Mouse (Mus musculus) thymus, postnatal 25 days (tissue): ENCODE data around the gene Pank4.

ENCODE experiments used
- DNase-seq: peaks from one replicate; pipeline ENCODE4 v3.0.0; 2022

Pank4 gene

GRCm38 (mm10) chr4:155014791-155015190, 50.9 kb downstream of the Pank4 start:
- DNase-seq: no peak

GRCm38 (mm10) chr4:155015550-155015949, 51.6 kb downstream of the Pank4 start:
- no peak for DNase-seq

DNA sequence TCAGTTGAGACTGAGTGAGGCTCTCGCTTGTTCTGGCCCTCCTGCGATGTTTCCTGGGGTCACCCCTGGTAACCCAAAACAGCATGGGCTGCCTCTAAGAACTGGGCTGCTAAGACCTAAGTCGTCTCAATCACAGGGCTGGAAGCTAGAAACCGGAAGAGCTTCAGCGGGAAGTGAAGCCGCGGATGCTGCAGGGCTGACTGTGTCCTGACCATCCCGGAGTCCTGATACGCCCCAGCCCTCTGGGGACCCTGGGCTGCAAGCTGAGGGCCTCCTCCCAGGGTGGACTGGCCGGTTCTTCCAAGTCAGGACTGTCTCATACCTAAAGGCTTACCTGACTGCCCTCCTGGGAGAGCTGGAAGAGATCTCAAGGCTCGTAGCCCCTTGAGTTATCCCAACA, 52.9 kb downstream of the Pank4 start:
- DNase-seq: no peak

DNA sequence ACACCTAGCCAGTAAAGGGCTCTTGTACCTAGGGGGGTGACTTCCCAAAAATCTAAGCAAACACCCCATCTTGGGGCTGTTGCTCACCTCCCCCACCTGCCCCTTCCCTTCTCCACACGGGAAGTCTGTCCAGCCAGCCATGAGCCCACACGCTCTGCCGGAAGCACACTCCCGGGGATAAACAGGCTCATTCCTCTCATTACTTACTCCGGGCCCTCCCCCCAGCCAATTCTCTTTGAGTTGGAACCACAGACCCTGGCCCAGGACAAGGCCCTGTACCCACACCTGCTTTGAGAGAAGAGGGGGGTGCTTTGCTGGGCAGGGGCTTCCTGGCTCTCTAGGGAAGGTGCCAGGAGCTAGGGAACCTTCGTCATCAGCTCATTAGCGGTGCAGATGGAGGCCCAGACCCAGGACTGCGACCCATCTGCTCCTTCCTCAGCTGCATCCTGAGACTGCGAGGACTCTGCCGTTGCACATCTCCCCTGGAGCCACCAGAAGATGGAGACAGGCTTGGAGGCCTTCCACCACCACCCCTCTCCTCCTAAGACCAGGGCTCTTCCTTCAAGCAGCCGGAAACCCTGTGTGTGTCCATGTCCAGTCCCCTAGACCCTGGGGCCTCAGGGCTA, 53.4 kb downstream of the Pank4 start:
- no peak for DNase-seq

DNA sequence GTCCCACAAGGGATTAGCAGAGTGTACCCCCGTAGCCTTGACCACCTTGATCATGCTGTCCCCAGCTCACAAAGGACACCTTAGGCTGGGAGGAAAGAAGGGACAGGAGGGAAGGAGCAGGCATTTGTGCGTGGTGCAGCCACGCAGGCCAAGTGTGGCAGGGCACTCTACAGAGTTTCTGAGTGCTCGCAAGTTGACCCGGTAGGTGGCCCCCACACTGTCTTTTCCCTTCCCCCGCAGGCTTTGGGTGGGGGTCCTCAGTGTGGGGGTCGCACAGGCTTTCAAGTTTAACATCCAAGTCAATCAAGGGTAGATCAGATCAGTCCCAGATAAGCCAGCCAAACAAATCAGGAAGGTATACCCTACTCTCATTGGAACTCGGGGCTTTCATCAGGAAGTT, 54.1 kb downstream of the Pank4 start:
- DNase-seq: no peak

- DNase-seq: no peak
Observed at GRCm38 (mm10) chr4:155018601-155019335, 54.8 kb downstream of the Pank4 start.

- peak; percentile 13 for DNase-seq
Observed at GRCm38 (mm10) chr4:155019336-155019847, 55.5 kb downstream of the Pank4 start.

DNA sequence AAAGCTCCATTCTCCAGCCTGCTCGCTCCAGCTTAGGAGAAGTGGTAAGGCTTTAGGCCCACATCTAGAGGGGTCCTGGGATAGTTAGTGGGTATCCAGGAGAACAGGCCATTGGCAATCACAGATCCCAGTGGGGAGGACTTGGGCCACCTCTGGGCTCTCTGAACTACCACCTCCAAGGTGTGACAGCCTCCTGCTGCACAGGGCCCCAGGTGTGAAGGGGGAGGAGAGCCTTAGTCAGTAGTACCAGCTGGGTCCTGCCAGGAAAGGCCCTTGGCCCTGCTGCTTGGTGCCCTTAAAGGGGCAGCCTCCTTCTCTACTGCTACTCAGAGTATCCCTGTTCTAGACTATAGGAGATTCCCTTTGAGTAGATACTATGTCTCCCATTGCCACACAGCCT, 56.2 kb downstream of the Pank4 start:
- DNase-seq: no peak

DNA sequence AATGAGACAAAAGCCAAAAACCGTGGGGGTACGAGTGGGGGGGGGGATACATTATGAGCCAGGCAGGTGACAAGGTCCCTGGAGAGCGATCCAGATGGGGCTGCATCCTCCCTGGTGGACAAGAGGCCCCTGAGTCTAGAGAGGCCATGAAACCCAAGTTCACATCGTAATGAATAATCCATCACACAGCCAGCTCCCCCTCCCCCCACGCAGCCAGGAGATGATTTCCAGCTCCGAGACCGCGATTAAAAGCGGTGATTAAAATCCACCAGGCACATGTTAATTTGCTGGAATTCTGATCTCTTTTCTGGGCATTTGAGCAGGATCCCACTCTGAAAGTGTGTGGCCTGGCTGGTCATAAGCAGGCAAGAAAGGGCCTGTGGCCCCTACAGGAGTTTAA, 56.9 kb downstream of the Pank4 start:
- no peak for DNase-seq

- DNase-seq: no peak
Observed at GRCm38 (mm10) chr4:155022228-155022855, 58.4 kb downstream of the Pank4 start.

DNA sequence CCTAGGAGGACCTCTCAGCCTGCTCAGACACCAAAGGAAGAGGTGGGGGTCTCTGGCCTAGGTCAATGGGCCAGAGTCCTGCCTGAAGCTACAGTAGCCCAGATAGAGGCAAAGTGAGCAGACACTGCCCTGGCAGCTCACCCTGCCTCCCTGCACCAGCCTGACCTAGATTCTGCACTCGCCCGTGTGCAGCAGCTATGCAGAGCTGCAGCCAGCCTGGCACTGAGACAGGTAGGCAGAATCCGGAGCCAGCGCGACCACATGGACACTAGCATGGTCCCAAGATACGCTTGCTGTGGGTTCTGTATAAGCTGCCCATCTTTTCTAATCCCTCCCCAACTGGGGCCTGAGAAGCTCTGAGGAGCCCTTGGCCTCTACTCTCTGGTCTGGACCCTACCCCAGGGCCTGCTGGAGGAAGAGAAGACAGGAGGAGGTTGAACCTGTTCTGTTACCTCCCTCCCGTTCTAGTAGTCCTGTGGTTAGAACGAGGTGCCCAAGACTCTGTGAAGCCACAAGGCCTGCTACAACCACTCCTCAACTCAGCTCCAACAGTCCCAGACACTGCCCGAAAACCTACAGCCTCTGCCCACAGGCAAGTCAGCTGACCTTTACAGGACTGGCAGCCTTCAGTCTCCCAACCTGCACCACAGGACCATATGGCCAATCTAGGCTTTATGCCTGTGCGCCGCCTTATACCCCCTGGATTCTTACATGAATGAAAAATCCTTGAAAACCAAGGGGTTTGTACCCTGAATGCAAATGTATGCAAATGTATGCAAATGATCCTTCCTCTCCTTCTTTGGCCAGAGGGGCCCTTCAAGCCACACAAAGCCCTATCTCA, 60.5 kb downstream of the Pank4 start:
- DNase-seq: no peak
